Mouse (Mus musculus) hematopoietic multipotent progenitor cell, adult 10-12 weeks (in vitro differentiated cells): Measurements from ENCODE around the gene Gm5930. TPM values are rescaled to one million over a fixed set of nuclear protein-coding genes. Genes with fewer than 3 reads are reported as not detected.

Experiments used
- polyA plus RNA-seq: library from polyadenylated mRNA; stranded (reverse); fragments of >175 nt; gene quantifications from 2 replicates; pipeline ENCODE4 v1.2.3, GENCODE M21; 2012; ENCODE audit warnings: low replicate concordance

The Gm5930 gene
- polyA plus RNA-seq: not detected in 2 replicates

GRCm38 (mm10) chr14:44338484-44338883, at the start of gene Gm5930:
TSS of gene Gm5930 (minus strand) at chr14:44338584.

GRCm38 (mm10) chr14:44365057-44365456, 26.7 kb upstream of the Gm5930 start, which contains the start of gene Gm8229:
TSS of gene Gm8229 (plus strand) at chr14:44365357.

DNA sequence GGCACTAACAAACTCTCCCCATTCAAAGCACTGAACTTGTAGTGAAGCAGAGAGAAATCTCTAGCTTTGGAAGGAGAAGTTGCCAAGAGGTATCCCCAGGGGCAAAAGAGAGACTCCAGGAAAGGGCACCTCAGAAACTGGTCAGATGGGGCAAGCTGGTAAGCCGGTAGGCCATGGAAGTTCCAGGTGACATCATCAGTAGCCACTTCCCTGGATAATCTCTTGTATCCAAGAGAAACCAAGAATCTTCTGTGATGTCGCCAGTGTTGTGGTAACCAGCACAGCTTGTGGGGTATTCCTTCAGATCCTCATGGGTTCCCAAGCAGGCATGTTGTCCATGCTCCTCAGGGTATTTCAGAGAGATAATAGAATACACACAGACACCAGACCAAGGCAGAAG, 53.1 kb downstream of the Gm5930 start, which contains the start of gene Gm8220:
Gene Gm8220 (plus strand): TSS at position 301 of the 400 bp plus-strand sequence.

Other genes with a start within 250 kb of the Gm5930 start
- 3.3 and 6.2 TPM in 2 replicates for gene Ear2, start 235.9 kb downstream of the Gm5930 start, polyA plus RNA-seq
- not detected in 2 replicates for gene Gm3327, start 214.7 kb downstream of the Gm5930 start, polyA plus RNA-seq
- gene Gm8212, start 140.9 kb downstream of the Gm5930 start, polyA plus RNA-seq: not detected in 2 replicates
- not detected in 2 replicates for gene 4930503E14Rik, start 125.3 kb downstream of the Gm5930 start, polyA plus RNA-seq
- not detected in 2 replicates for gene Gm8220, start 53.0 kb downstream of the Gm5930 start, polyA plus RNA-seq
- not detected in 2 replicates for gene Gm8229, start 26.8 kb upstream of the Gm5930 start, polyA plus RNA-seq
- gene Gm3371, start 72.1 kb upstream of the Gm5930 start, polyA plus RNA-seq: not detected in 2 replicates
- not detected in 2 replicates for gene Gm8232, start 95.1 kb upstream of the Gm5930 start, polyA plus RNA-seq
- gene BC061237, start 153.9 kb upstream of the Gm5930 start, polyA plus RNA-seq: not detected in 2 replicates
- gene Gm17093, start 179.7 kb upstream of the Gm5930 start, polyA plus RNA-seq: not detected in 2 replicates
- gene Gm8247, start 244.6 kb upstream of the Gm5930 start, polyA plus RNA-seq: not detected in 2 replicates